Mouse (Mus musculus) left cerebral cortex, postnatal 10 days (tissue): Measurements from ENCODE around the gene Pappa2. TPM values are rescaled to one million over a fixed set of nuclear protein-coding genes. Genes with fewer than 3 reads are reported as not detected.

ENCODE experiments used
- DNase-seq, 2 experiments: peaks; one replicate each; pipeline ENCODE4 v3.0.0; 2021 to 2022; ENCODE audit warnings: low spot score in 2 of 2, mixed read lengths in 1 of 2; ENCODE audit errors: extremely low spot score in 1 of 2
- intact Hi-C: fragments of 180-260 bp; cut with DNase I; formaldehyde crosslinking; loops from one replicate; pipeline ENCODE4 v1.15.1; 2025
- total RNA-seq, 2 experiments: library from RNA; stranded (reverse); gene quantifications; 2 replicates each; pipeline ENCODE4 v1.2.3; 2021

Pappa2 gene
- total RNA-seq, 2 experiments from 2014 or later, result 3.9 to 4.9 TPM

GRCm38 (mm10) chr1:158918890-158919289, 61.4 kb downstream of the Pappa2 start:
- intact Hi-C loops, result no loop called here
- no peak for DNase-seq

GRCm38 (mm10) chr1:158917067-158917466, 63.2 kb downstream of the Pappa2 start:
- intact Hi-C loops, result no loop called here
- DNase-seq, result no peak

GRCm38 (mm10) chr1:158915592-158915991, 64.7 kb downstream of the Pappa2 start:
- intact Hi-C loops, result no loop called here
- no peak for DNase-seq

DNA sequence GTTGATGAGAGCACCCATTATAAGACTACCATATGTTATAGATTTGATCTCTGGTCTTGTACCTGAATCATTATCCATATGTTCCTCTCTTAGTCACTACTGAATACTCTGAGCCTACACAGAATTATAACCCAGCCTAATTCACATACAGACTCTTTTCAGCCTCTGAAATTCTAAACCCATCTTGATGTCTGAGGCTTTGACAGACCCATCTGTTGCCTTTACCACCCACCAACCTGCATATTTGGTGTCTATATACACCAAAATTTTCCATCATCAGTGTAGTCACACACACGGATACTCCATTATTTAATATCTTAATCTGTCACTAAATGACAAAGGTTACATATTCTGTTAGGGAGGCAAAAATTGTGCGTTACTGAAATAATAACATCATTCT, 69.6 kb downstream of the Pappa2 start:
- intact Hi-C loops, result no loop called here
- no peak for DNase-seq

GRCm38 (mm10) chr1:158897339-158897738, 83.0 kb downstream of the Pappa2 start:
- intact Hi-C loops, result no loop called here
- DNase-seq, result no peak

DNA sequence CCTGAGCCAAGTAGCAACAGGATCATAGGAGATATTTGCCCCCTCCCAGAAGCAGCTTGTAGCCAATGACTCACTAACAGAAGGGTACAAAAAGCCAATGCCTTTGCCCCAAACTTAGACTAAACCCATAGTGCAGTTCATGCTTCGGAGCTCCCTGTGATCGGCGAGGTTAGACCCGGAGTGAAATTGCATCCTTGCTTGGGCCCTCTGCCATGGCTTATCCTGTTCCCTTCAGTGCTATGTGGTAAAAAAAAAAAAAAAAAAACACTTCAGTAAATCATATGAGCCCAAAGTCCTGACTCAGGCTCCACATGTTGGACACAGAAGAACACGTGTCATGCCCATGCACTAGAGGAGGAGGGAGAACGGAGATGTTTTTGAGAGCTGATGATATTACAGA, 85.8 kb downstream of the Pappa2 start:
- intact Hi-C loops, result no loop called here
- no peak for DNase-seq

GRCm38 (mm10) chr1:158875487-158875886, 104.8 kb downstream of the Pappa2 start:
- DNase-seq, result no peak
- intact Hi-C loops, result no loop called here

GRCm38 (mm10) chr1:158874552-158875077, 105.7 kb downstream of the Pappa2 start:
- DNase-seq, result no peak
- intact Hi-C loops, result no loop called here

- no peak for DNase-seq
- intact Hi-C loops, result no loop called here
Measured at GRCm38 (mm10) chr1:158873631-158874030, 106.7 kb downstream of the Pappa2 start.

DNA sequence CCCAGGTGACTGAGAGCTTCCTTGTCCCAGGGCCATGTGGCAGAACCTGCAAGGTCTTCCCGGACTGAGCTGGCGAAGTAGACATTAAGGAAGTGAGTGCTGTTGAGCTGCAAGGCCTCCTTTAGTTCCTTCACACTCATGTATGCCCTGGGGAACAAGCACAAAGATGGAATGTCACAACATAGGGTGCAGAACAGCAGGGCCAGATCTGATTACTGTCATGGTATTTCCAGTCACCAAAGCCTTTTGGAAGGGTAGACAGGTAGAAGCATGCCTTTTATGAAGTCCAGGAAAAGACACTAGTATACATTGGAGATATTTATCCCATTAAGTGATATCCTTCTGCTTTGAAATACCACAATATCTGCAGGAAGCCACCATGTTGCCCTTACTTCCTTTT, 108.9 kb downstream of the Pappa2 start:
- intact Hi-C loops, result no loop called here
- no peak for DNase-seq

DNA sequence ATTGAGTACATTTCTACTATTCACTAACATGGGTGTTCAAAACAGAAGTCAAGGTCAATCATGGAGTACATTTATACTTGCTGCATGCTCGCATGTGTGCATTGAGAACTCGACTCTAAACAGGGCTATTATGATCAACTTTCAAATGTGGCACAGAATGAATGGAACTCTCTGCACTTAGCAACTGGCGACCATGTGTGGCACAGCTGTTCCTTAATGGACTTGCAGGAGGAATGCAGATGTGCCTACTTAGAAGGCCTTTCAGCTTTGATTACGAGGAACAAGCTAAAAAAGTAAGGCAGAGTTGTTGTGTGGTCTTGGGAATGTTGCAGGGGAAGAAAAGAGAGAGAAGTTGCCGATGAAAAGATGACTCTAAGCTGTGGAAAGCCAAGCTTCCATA, 120.1 kb downstream of the Pappa2 start:
- DNase-seq, result no peak
- intact Hi-C loops, result no loop called here

- no peak for DNase-seq
Measured at GRCm38 (mm10) chr1:158853936-158854882, 126.1 kb downstream of the Pappa2 start.

DNA sequence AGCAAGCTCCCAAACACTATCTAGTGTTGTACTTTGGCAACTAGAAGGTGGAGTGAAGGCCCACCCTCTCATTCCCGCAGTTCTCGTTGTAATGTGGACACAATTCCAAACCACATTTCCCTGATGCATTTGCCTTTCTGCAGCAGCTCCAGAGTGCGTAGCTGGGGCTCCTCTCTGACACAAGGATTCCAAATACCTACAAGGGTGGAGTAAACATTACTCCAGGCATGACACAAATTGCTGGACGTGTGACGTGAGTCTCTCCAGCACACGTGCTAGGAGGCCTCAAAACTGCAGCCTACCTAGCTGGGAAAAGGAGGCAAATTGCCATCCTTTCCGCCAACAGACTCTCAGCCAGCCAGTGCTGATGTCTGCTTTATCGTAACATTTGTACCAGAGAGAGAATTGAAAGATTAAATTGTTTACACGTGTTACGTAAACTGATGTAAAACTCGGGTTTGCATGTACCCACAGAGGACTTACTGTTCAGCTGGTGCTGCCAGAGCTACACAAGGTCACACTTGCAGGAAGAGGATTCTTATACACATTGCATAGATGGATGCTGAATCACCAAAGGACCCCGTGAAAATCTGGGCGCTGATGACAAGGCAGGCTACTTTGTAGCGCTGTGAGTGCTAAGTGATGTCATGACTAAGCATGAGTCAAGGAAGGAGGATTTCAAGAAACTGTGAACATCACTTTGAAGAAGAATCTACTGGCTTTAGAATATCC, 127.3 kb downstream of the Pappa2 start:
- intact Hi-C loops, result no loop called here
- no peak for DNase-seq

More at GRCm38 (mm10) chr1:158853936-158854882, 126.1 kb downstream of the Pappa2 start:
- intact Hi-C loops, result no loop called here

GRCm38 (mm10) chr1:158850459-158850858, 129.8 kb downstream of the Pappa2 start:
- no peak for DNase-seq
- intact Hi-C loops, result no loop called here

DNA sequence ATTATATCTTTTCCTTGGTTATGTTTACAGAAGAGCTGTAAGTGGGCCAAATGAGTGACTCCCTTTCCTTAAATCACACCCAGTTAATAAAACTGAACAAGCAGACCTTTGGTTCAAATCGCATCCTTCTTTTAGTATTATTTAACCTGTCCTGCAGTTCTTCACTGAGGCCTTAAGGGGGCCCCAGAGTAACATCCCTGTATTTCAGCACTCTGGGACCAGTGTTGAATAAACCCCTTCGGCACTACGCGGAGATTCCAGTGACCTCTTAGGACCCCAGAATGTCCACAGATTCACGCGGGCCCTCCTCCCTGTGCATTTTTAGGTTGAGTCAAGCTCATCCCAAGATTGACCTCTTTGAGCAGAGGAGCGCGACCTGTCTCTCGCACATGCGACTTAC, 135.7 kb downstream of the Pappa2 start:
- intact Hi-C loops, result loop anchor here (10.0 kb wide), 1 partner anchor 290 kb away; no protein-coding TSS in a partner anchor
- DNase-seq, result no peak

GRCm38 (mm10) chr1:158837151-158837550, 143.1 kb downstream of the Pappa2 start:
- intact Hi-C loops, result no loop called here
- DNase-seq, result no peak

- intact Hi-C loops, result no loop called here
- DNase-seq, result no peak
Measured at GRCm38 (mm10) chr1:158830152-158830551, 150.1 kb downstream of the Pappa2 start.

GRCm38 (mm10) chr1:158827931-158828330, 152.4 kb downstream of the Pappa2 start:
- DNase-seq, result no peak
- intact Hi-C loops, result no loop called here

DNA sequence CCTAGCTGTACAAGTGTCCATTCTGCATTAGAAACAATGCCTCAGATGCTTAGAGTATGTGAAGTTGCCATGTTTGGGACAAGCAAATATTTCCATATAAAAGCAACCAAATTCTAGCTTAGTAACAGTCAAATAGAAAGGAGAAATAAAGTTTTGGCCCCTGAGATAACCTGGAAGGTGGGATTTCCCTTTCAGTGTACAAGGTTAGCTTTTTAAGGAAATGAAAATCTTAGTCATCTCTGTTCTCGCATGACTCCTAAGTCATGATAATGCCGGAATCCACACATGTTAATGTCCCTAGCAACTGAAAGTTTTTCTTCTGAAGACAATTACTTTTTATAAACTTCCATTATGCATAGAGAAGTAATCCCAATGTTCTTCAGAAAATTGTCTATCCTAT, 160.6 kb downstream of the Pappa2 start:
- intact Hi-C loops, result no loop called here
- no peak for DNase-seq

DNA sequence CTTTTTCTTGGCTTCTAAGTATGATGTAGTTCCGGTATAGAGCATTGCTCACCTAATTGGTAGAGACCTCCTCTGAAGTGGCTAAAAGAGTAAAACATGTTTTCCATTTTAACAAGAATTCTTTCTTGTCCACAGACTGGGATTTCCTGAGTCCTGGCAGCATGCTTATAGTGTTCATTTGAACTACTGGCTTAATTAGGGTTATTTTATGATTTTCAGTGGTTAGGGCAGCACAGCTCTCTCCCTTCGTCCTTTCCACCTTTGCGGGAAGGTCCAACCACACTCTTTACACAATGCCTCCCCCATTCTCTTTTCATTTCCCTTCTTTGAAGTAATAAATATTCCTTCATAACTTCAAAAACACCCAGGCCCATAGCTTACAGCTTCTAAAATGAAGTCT, 163.8 kb downstream of the Pappa2 start:
- DNase-seq, result no peak
- intact Hi-C loops, result no loop called here
